Mouse (Mus musculus) ES-Bruce4 (cell line): ENCODE data around the gene Acsl1.

Experiments used
- CTCF ChIP-seq: IDR thresholded peaks from one replicate; pipeline ENCODE4 v1.8.1; 2011; ENCODE audit warnings: low read depth, low read length
- POLR2A ChIP-seq: IDR thresholded peaks from one replicate; pipeline ENCODE4 v1.8.1; 2011; ENCODE audit warnings: low read length; ENCODE audit not compliant: insufficient read depth

DNA sequence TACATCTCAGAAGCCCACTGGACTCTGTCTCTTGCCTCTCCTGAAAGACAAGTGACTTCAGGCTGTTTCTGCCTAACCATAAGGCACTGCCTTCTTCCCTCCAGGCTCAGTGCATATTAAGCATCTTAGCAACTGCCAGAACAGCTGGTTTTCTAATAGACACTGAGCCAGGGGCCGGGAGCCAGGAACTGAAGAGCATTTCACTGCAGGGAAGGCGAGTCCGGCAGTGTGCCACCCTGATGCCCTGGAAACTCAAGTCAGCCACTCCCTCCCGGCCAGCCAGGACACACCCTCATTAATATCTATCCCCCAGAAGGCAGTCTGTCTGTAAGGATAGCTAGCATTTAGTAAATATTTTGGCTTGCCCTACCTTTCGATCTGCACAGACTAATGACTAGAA is 68.9 kb downstream of the Acsl1 start:
- no peak for TF ChIP-seq CTCF
- no peak for TF ChIP-seq POLR2A
